Mouse (Mus musculus) spleen, postnatal 14 days (tissue): ENCODE results near the gene Fez1.
A peak's percentile ranks its signal among the peaks of the same experiment; 100 is the strongest.

ENCODE experiments used
- DNase-seq, 2 experiments: peaks; one replicate each; pipeline ENCODE4 v3.0.0; 2021 to 2022; ENCODE audit warnings: low spot score in 2 of 2

The Fez1 gene

GRCm38 (mm10) chr9:36821644-36822000 lies at the start of gene Fez1:
Gene Fez1, plus strand, starts transcription at chr9:36821864.
- no peak for DNase-seq

GRCm38 (mm10) chr9:36783921-36784320 lies 37.7 kb upstream of the Fez1 start:
- no peak for DNase-seq

- DNase-seq, result no peak
Measured at GRCm38 (mm10) chr9:36792191-36792590, 29.5 kb upstream of the Fez1 start.

GRCm38 (mm10) chr9:36794487-36794886 lies 27.2 kb upstream of the Fez1 start:
- no peak for DNase-seq

GRCm38 (mm10) chr9:36795556-36795955 lies 26.1 kb upstream of the Fez1 start:
- DNase-seq, result no peak

GRCm38 (mm10) chr9:36796224-36796623 lies 25.4 kb upstream of the Fez1 start:
- no peak for DNase-seq

- DNase-seq, result peak; percentile 81 to 86
Measured at GRCm38 (mm10) chr9:36796781-36797555, 24.7 kb upstream of the Fez1 start, which contains the start of gene Ei24. Gene Ei24, minus strand, starts transcription at chr9:36797393.

GRCm38 (mm10) chr9:36801961-36802360 lies 19.7 kb upstream of the Fez1 start:
- DNase-seq, result no peak

GRCm38 (mm10) chr9:36802951-36803350 lies 18.7 kb upstream of the Fez1 start:
- no peak for DNase-seq

GRCm38 (mm10) chr9:36803386-36803785 lies 18.3 kb upstream of the Fez1 start:
- DNase-seq, result no peak

GRCm38 (mm10) chr9:36803926-36804325 lies 17.7 kb upstream of the Fez1 start:
- DNase-seq, result no peak

- no peak for DNase-seq
Measured at GRCm38 (mm10) chr9:36805256-36805975, 16.2 kb upstream of the Fez1 start.

- no peak for DNase-seq
Measured at GRCm38 (mm10) chr9:36808126-36808785, 13.4 kb upstream of the Fez1 start.

- no peak for DNase-seq
Measured at GRCm38 (mm10) chr9:36814486-36814885, 7.2 kb upstream of the Fez1 start.

- no peak for DNase-seq
Measured at GRCm38 (mm10) chr9:36818905-36819304, 2.8 kb upstream of the Fez1 start.

GRCm38 (mm10) chr9:36820969-36821643 lies 558 bp upstream of the Fez1 start:
- no peak for DNase-seq

- no peak for DNase-seq
Measured at GRCm38 (mm10) chr9:36822024-36822423, 360 bp downstream of the Fez1 start.

GRCm38 (mm10) chr9:36826612-36827363 lies 5.1 kb downstream of the Fez1 start:
- DNase-seq, result no peak

- DNase-seq, result no peak
Measured at GRCm38 (mm10) chr9:36831401-36831800, 9.7 kb downstream of the Fez1 start.

GRCm38 (mm10) chr9:36832529-36832928 lies 10.9 kb downstream of the Fez1 start:
- no peak for DNase-seq
